ENCODE assay signal across 15 mouse cellular contexts in the genomic region with DNA sequence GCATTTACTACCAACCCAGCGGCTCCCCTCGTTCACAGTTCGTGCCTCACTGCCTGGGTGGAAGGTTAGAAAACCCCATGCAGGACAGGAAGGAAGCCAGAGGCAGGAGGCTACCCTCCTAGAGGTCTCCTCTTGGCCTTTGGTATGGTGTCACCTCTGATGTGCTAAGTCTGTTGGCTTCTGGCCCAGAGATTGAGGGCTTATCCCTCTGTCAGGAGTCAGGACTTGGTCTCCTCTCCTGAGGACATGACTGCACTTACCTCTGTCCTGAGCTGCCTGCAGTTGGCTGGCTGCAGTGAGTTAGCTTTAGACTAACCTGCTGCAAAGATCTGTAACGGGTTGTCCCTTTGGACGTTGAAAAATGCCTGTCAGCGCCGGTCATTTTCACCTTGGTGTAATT.
A peak's percentile ranks its signal among the peaks of the same experiment; 100 is the strongest.
DNase-seq lines count a peak whose midpoint lies in the region; ATAC-seq and TF ChIP-seq lines count a peak whose summit lies in the region.
"Had no signal": no experiment of that assay in that cellular context is flagged by ENCODE, and none has a peak within 500 bp of the region (broad histone marks: within the 10 kb centered on the region; RNA-seq: fewer than 3 reads in every experiment).

No protein-coding gene starts in this region.

- H3K4me3 ChIP-seq in hindbrain, embryonic 10.5 days: no peak overlapping the region
- H3K4me3 ChIP-seq in hindbrain, embryonic 13.5 days: no peak overlapping the region
- H3K4me3 ChIP-seq: embryonic facial prominence, embryonic 12.5 days; hindbrain, embryonic 15.5 days; limb, embryonic 15.5 days; stomach, embryonic 15.5 days had no signal

- intact Hi-C loops in left cerebral cortex, postnatal 14 days (cut with DNase I): no loop called here

- POLR2A ChIA-PET in Patski (lab: Charles Lee): interaction anchor here (1.1 to 1.2 kb wide), 2 partner anchors 15 to 27 kb away, joined by 3 to 4 read pairs; no protein-coding TSS in a partner anchor

- 0 out of 2 replicates have a peak overlapping the region, but pooled peaks have one; percentile 0 for H3K27ac ChIP-seq in hindbrain, embryonic 10.5 days
- no peak overlapping the region for H3K27ac ChIP-seq in hindbrain, embryonic 13.5 days
- H3K27ac ChIP-seq: embryonic facial prominence, embryonic 12.5 days; hindbrain, embryonic 15.5 days; limb, embryonic 15.5 days; macrophage; stomach, embryonic 15.5 days had no signal

- H3K9ac ChIP-seq in hindbrain, embryonic 13.5 days: no peak overlapping the region
- H3K9ac ChIP-seq: embryonic facial prominence, embryonic 12.5 days; hindbrain, embryonic 15.5 days; limb, embryonic 15.5 days; stomach, embryonic 15.5 days had no signal

- CTCF ChIA-PET in Patski (lab: Charles Lee): interaction anchor here (1.4 kb wide), 1 partner anchor 10 kb away, joined by 3 read pairs; no protein-coding TSS in a partner anchor

- peaks cover 22% of the 10 kb centered on the region for H3K36me3 ChIP-seq in hindbrain, embryonic 10.5 days
- H3K36me3 ChIP-seq in hindbrain, embryonic 13.5 days: peaks cover 16% of the 10 kb centered on the region

- no peaks in the 10 kb centered on the region for H3K27me3 ChIP-seq in hindbrain, embryonic 10.5 days (ENCODE audit: insufficient read depth, poor library complexity, severe bottlenecking)
- no peaks in the 10 kb centered on the region for H3K27me3 ChIP-seq in hindbrain, embryonic 13.5 days
- no peaks in the 10 kb centered on the region for H3K27me3 ChIP-seq in Patski
- H3K27me3 ChIP-seq: embryonic facial prominence, embryonic 12.5 days; hindbrain, embryonic 15.5 days; limb, embryonic 15.5 days; stomach, embryonic 15.5 days had no signal

- no peak for TF ChIP-seq CTCF in Patski (IDR thresholded peaks at IDR 0.05)

- no peak for DNase-seq in hindbrain, embryonic 10.5 days (ENCODE audit: low spot score)
- peak; percentile 34 for DNase-seq in 3T3-L1 (ENCODE audit: low read depth, low spot score)
- DNase-seq in Patski (ENCODE audit: low read depth, low spot score): no peak
- peak; percentile 62 for DNase-seq in kidney, postnatal 14 days
- DNase-seq in left cerebral cortex, postnatal 14 days (ENCODE audit: low spot score in 2 of 2): no peak
- DNase-seq in frontal cortex, postnatal 14 days (ENCODE audit: low spot score in 2 of 2): no peak
- DNase-seq: cerebellum, postnatal 10 days; retina, postnatal 1 day; thymus, postnatal 14 days had no signal

- no peak overlapping the region for H3K4me2 ChIP-seq in hindbrain, embryonic 13.5 days
- H3K4me2 ChIP-seq: embryonic facial prominence, embryonic 12.5 days; hindbrain, embryonic 15.5 days; limb, embryonic 15.5 days; stomach, embryonic 15.5 days had no signal

- WGBS in hindbrain, embryonic 10.5 days: 72% methylated on average over 7 of the region's 7 CpGs
- WGBS in hindbrain, embryonic 13.5 days: 66% methylated on average over 7 of the region's 7 CpGs

- in situ Hi-C loops in Patski (cut with MboI; ENCODE audit: low pct_unique_long_range_greater_than_20kb): no loop called here

- peaks cover 9% of the 10 kb centered on the region for H3K9me3 ChIP-seq in hindbrain, embryonic 10.5 days
- H3K9me3 ChIP-seq in hindbrain, embryonic 13.5 days: peaks cover 8% of the 10 kb centered on the region; the same call in 1 of the 2 replicates
- H3K9me3 ChIP-seq: embryonic facial prominence, embryonic 12.5 days; hindbrain, embryonic 15.5 days; stomach, embryonic 15.5 days had no signal

- H3K4me1 ChIP-seq in hindbrain, embryonic 10.5 days (replicated peaks): peaks cover 14% of the 10 kb centered on the region; the same call in 1 of the 2 replicates
- peaks cover 11% of the 10 kb centered on the region; the same call in 1 of the 2 replicates for H3K4me1 ChIP-seq in hindbrain, embryonic 13.5 days (replicated peaks)
- H3K4me1 ChIP-seq: limb, embryonic 15.5 days; stomach, embryonic 15.5 days had no signal

- ATAC-seq in hindbrain, embryonic 13.5 days (ENCODE audit: low FRiP score): no peak
- peak; percentile 19 for ATAC-seq in Patski

Comparison
In these comparisons a context has a peak if more than half of its experiments do, and no peak if none do; other contexts are left out.
1. DNase-seq: peak in 3T3-L1 (single experiment) and kidney, postnatal 14 days (single experiment); none in hindbrain, embryonic 10.5 days (single experiment), Patski (single experiment), left cerebral cortex, postnatal 14 days (0 of 2) and frontal cortex, postnatal 14 days (0 of 2).